In genomic region chr2:12053404-12054164, GRCm38 (mm10) we compare ENCODE assay signal across 9 mouse cellular contexts.
DNase-seq lines count a peak whose midpoint lies in the region; ATAC-seq lines count a peak whose summit lies in the region.
"Had no signal": no experiment of that assay in that cellular context is flagged by ENCODE, and none has a peak within 500 bp of the region (broad histone marks: within the 10 kb centered on the region; RNA-seq: fewer than 3 reads in every experiment).

No protein-coding gene starts in this region.

- H3K4me1 ChIP-seq in heart, embryonic 11.5 days (ENCODE audit: control insufficient read depth, insufficient read depth, low read length), result 0 out of 2 replicates have a peak, but pooled peaks cover 2% of the 10 kb centered on the region
- 0 out of 2 replicates have a peak, but pooled peaks cover 2% of the 10 kb centered on the region for H3K4me1 ChIP-seq in intestine, embryonic 15.5 days (replicated peaks)

- no peak overlapping the region for H3K9ac ChIP-seq in heart, embryonic 11.5 days (ENCODE audit: low read depth, low read length)
- H3K9ac ChIP-seq in intestine, embryonic 15.5 days, result no peak overlapping the region

- WGBS in heart, embryonic 11.5 days (ENCODE audit: insufficient replicate concordance), result 49% methylated on average over 8 of the region's 8 CpGs
- 43% methylated on average over 8 of the region's 8 CpGs for WGBS in intestine, embryonic 15.5 days

- no peaks in the 10 kb centered on the region for H3K9me3 ChIP-seq in heart, embryonic 11.5 days (replicated peaks; ENCODE audit: control insufficient read depth, low read length)
- H3K9me3 ChIP-seq in intestine, embryonic 15.5 days, result no peaks in the 10 kb centered on the region

- no peak overlapping the region for H3K27ac ChIP-seq in heart, embryonic 11.5 days (ENCODE audit: low read depth, low read length)
- H3K27ac ChIP-seq in intestine, embryonic 15.5 days, result peak overlapping the region; percentile 49; the same call in 1 of the 2 replicates

- no peaks in the 10 kb centered on the region for H3K36me3 ChIP-seq in heart, embryonic 11.5 days (ENCODE audit: control insufficient read depth, insufficient read depth, low read length)
- H3K36me3 ChIP-seq in intestine, embryonic 15.5 days, result no peaks in the 10 kb centered on the region

- no peak overlapping the region for H3K4me3 ChIP-seq in heart, embryonic 11.5 days (ENCODE audit: low read depth, low read length)
- H3K4me3 ChIP-seq in intestine, embryonic 15.5 days (replicated peaks), result no peak overlapping the region

- no peaks in the 10 kb centered on the region for H3K27me3 ChIP-seq in heart, embryonic 11.5 days (ENCODE audit: control insufficient read depth, insufficient read depth, low read length)
- no peaks in the 10 kb centered on the region for H3K27me3 ChIP-seq in intestine, embryonic 15.5 days (replicated peaks)

- ATAC-seq in heart, embryonic 11.5 days (replicated peaks; ENCODE audit: insufficient number of reproducible peaks, low FRiP score, low TSS enrichment), result no peak
- ATAC-seq in intestine, embryonic 15.5 days, result no peak
- ATAC-seq: midbrain, embryonic 16.5 days had no signal

- peak; percentile 91 for DNase-seq in heart, adult 11 months
- peak; percentile 20 to 37 for DNase-seq in right cerebral cortex, adult 2 months (ENCODE audit: low spot score in 2 of 2)
- DNase-seq in right cerebral cortex, postnatal 14 days, result no peak
- peak; percentile 21 for DNase-seq in telencephalon, adult 2 months (ENCODE audit: low read depth, low spot score)
- DNase-seq in layer of hippocampus, adult 9-11 months, result no peak
- DNase-seq in cerebellum, postnatal 4 days (ENCODE audit: low spot score in 2 of 2), result no peak

- H3K4me2 ChIP-seq in heart, embryonic 11.5 days, result no peak overlapping the region
- H3K4me2 ChIP-seq in intestine, embryonic 15.5 days (replicated peaks), result no peak overlapping the region

Comparison
In these comparisons a context has a peak if more than half of its experiments do, and no peak if none do; other contexts are left out.
1. DNase-seq: peak in heart, adult 11 months (single experiment), right cerebral cortex, adult 2 months (2 of 2) and telencephalon, adult 2 months (single experiment); none in right cerebral cortex, postnatal 14 days (single experiment), layer of hippocampus, adult 9-11 months (single experiment) and cerebellum, postnatal 4 days (0 of 2).